Mouse (Mus musculus): ENCODE measurements at regions not wholly inside any gene's neighbourhood (a gene's known extent, or its start where the extent isn't known, plus 50 kb on each side); places are given as distances from the start of the nearest gene placed in this dataset.

- no peak overlapping the region for H3K4me3 ChIP-seq
- H3K4me2 ChIP-seq (ENCODE audit: low read depth), result no peak overlapping the region
- TF ChIP-seq REST (IDR thresholded peaks at IDR 0.05; ENCODE audit: insufficient read depth, insufficient read length), result no peak
- TF ChIP-seq TCF3 (IDR thresholded peaks at IDR 0.05; ENCODE audit: insufficient read length, low read depth), result no peak
- TF ChIP-seq MYOD1 (IDR thresholded peaks at IDR 0.05; ENCODE audit: control insufficient read depth in 1 of 3, insufficient read length in 2 of 3, low read depth in 2 of 3), result no peak
- no peak for TF ChIP-seq TCF12 (IDR thresholded peaks at IDR 0.05; ENCODE audit: insufficient read depth, poor library complexity, severe bottlenecking)
- no peak for TF ChIP-seq USF1 (IDR thresholded peaks at IDR 0.05; ENCODE audit: low read depth)
- no peak for TF ChIP-seq POLR2AphosphoS2 (IDR thresholded peaks at IDR 0.05; ENCODE audit: insufficient read length, low read depth)
- TF ChIP-seq MYOG (IDR thresholded peaks at IDR 0.05; ENCODE audit: control insufficient read depth in 1 of 3, insufficient read depth in 1 of 3, insufficient read length in 2 of 3, low read depth in 2 of 3), result no peak
- no peak for TF ChIP-seq POLR2A (IDR thresholded peaks at IDR 0.05; ENCODE audit: insufficient read length, low read depth)
- TF ChIP-seq E2F4 (IDR thresholded peaks at IDR 0.05; ENCODE audit: insufficient read depth), result no peak
- TF ChIP-seq SRF (IDR thresholded peaks at IDR 0.05; ENCODE audit: control insufficient read depth, insufficient read length, low read depth), result no peak
- no peak for TF ChIP-seq CEBPB (IDR thresholded peaks at IDR 0.05; ENCODE audit: insufficient read depth, poor library complexity, severe bottlenecking)
- no peak for TF ChIP-seq MAX (IDR thresholded peaks at IDR 0.05; ENCODE audit: low read depth)
- no peaks in the 10 kb centered on the region for H3K36me3 ChIP-seq (ENCODE audit: control insufficient read depth, insufficient read depth)
- H3K27me3 ChIP-seq (ENCODE audit: control insufficient read depth, insufficient read depth, insufficient read length), result no peaks in the 10 kb centered on the region
- no peaks in the 10 kb centered on the region for H3K79me2 ChIP-seq (ENCODE audit: control insufficient read depth, insufficient read depth)
- H3ac ChIP-seq (ENCODE audit: control insufficient read depth, insufficient read length), result no peak overlapping the region
These were observed 1001.8 kb upstream of the Tenm3 start for GRCm38 (mm10) chr8:49845575-49845974.

GRCm38 (mm10) chr8:49831970-49832369, 988.2 kb upstream of the Tenm3 start:
- Histone ChIP-seq H3K4me3 (no peak overlapping the region), H3K4me2 (ENCODE audit: low read depth) (no peak overlapping the region), H3K27me3 (ENCODE audit: control insufficient read depth, insufficient read depth, insufficient read length) (no peaks in the 10 kb centered on the region), H3ac (ENCODE audit: control insufficient read depth, insufficient read length) (no peak overlapping the region), H3K36me3 (ENCODE audit: control insufficient read depth, insufficient read depth) (no peaks in the 10 kb centered on the region), H3K79me2 (ENCODE audit: control insufficient read depth, insufficient read depth) (no peaks in the 10 kb centered on the region)
- TF ChIP-seq POLR2A (IDR thresholded peaks at IDR 0.05; ENCODE audit: insufficient read length, low read depth) (no peak), MYOD1 (IDR thresholded peaks at IDR 0.05; ENCODE audit: control insufficient read depth in 1 of 3, insufficient read length in 2 of 3, low read depth in 2 of 3) (no peak), USF1 (IDR thresholded peaks at IDR 0.05; ENCODE audit: low read depth) (no peak), E2F4 (IDR thresholded peaks at IDR 0.05; ENCODE audit: insufficient read depth) (no peak), MAX (IDR thresholded peaks at IDR 0.05; ENCODE audit: low read depth) (no peak), SRF (IDR thresholded peaks at IDR 0.05; ENCODE audit: control insufficient read depth, insufficient read length, low read depth) (no peak), MYOG (IDR thresholded peaks at IDR 0.05; ENCODE audit: control insufficient read depth in 1 of 3, insufficient read depth in 1 of 3, insufficient read length in 2 of 3, low read depth in 2 of 3) (no peak), TCF3 (IDR thresholded peaks at IDR 0.05; ENCODE audit: insufficient read length, low read depth) (no peak), POLR2AphosphoS2 (IDR thresholded peaks at IDR 0.05; ENCODE audit: insufficient read length, low read depth) (no peak), REST (IDR thresholded peaks at IDR 0.05; ENCODE audit: insufficient read depth, insufficient read length) (no peak), CEBPB (IDR thresholded peaks at IDR 0.05; ENCODE audit: insufficient read depth, poor library complexity, severe bottlenecking) (no peak), TCF12 (IDR thresholded peaks at IDR 0.05; ENCODE audit: insufficient read depth, poor library complexity, severe bottlenecking) (no peak)

- no peak overlapping the region for H3K4me3 ChIP-seq
- no peak overlapping the region for H3K4me2 ChIP-seq (ENCODE audit: low read depth)
- no peaks in the 10 kb centered on the region for H3K27me3 ChIP-seq (ENCODE audit: control insufficient read depth, insufficient read depth, insufficient read length)
- no peaks in the 10 kb centered on the region for H3K79me2 ChIP-seq (ENCODE audit: control insufficient read depth, insufficient read depth)
- no peak overlapping the region for H3ac ChIP-seq (ENCODE audit: control insufficient read depth, insufficient read length)
- TF ChIP-seq TCF3 (IDR thresholded peaks at IDR 0.05; ENCODE audit: insufficient read length, low read depth), result no peak
- H3K36me3 ChIP-seq (ENCODE audit: control insufficient read depth, insufficient read depth), result no peaks in the 10 kb centered on the region
These were observed 985.6 kb upstream of the Tenm3 start for GRCm38 (mm10) chr8:49829345-49829744.

GRCm38 (mm10) chr8:49826231-49826630, 982.5 kb upstream of the Tenm3 start:
- TF ChIP-seq TCF3 (IDR thresholded peaks at IDR 0.05; ENCODE audit: insufficient read length, low read depth) (no peak), CEBPB (IDR thresholded peaks at IDR 0.05; ENCODE audit: insufficient read depth, poor library complexity, severe bottlenecking) (no peak), POLR2AphosphoS2 (IDR thresholded peaks at IDR 0.05; ENCODE audit: insufficient read length, low read depth) (no peak), TCF12 (IDR thresholded peaks at IDR 0.05; ENCODE audit: insufficient read depth, poor library complexity, severe bottlenecking) (no peak), E2F4 (IDR thresholded peaks at IDR 0.05; ENCODE audit: insufficient read depth) (no peak), REST (IDR thresholded peaks at IDR 0.05; ENCODE audit: insufficient read depth, insufficient read length) (no peak), POLR2A (IDR thresholded peaks at IDR 0.05; ENCODE audit: insufficient read length, low read depth) (no peak), SRF (IDR thresholded peaks at IDR 0.05; ENCODE audit: control insufficient read depth, insufficient read length, low read depth) (no peak), MAX (IDR thresholded peaks at IDR 0.05; ENCODE audit: low read depth) (no peak), MYOG (IDR thresholded peaks at IDR 0.05; ENCODE audit: control insufficient read depth in 1 of 3, insufficient read depth in 1 of 3, insufficient read length in 2 of 3, low read depth in 2 of 3) (no peak), USF1 (IDR thresholded peaks at IDR 0.05; ENCODE audit: low read depth) (no peak), MYOD1 (IDR thresholded peaks at IDR 0.05; ENCODE audit: control insufficient read depth in 1 of 3, insufficient read length in 2 of 3, low read depth in 2 of 3) (no peak)
- H3K4me3 ChIP-seq, result no peak overlapping the region
- no peaks in the 10 kb centered on the region for H3K36me3 ChIP-seq (ENCODE audit: control insufficient read depth, insufficient read depth)
- no peaks in the 10 kb centered on the region for H3K27me3 ChIP-seq (ENCODE audit: control insufficient read depth, insufficient read depth, insufficient read length)
- no peak overlapping the region for H3ac ChIP-seq (ENCODE audit: control insufficient read depth, insufficient read length)
- no peak overlapping the region for H3K4me2 ChIP-seq (ENCODE audit: low read depth)
- no peaks in the 10 kb centered on the region for H3K79me2 ChIP-seq (ENCODE audit: control insufficient read depth, insufficient read depth)

- Histone ChIP-seq H3K36me3 (ENCODE audit: control insufficient read depth, insufficient read depth) (no peaks in the 10 kb centered on the region), H3K4me3 (no peak overlapping the region), H3K27me3 (ENCODE audit: control insufficient read depth, insufficient read depth, insufficient read length) (no peaks in the 10 kb centered on the region), H3ac (ENCODE audit: control insufficient read depth, insufficient read length) (no peak overlapping the region), H3K4me2 (ENCODE audit: low read depth) (no peak overlapping the region), H3K79me2 (ENCODE audit: control insufficient read depth, insufficient read depth) (no peaks in the 10 kb centered on the region)
- TF ChIP-seq CEBPB (IDR thresholded peaks at IDR 0.05; ENCODE audit: insufficient read depth, poor library complexity, severe bottlenecking), result no peak
- TF ChIP-seq POLR2A (IDR thresholded peaks at IDR 0.05; ENCODE audit: insufficient read length, low read depth), result no peak
- TF ChIP-seq MAX (IDR thresholded peaks at IDR 0.05; ENCODE audit: low read depth), result no peak
- TF ChIP-seq MYOG (IDR thresholded peaks at IDR 0.05; ENCODE audit: control insufficient read depth in 1 of 3, insufficient read depth in 1 of 3, insufficient read length in 2 of 3, low read depth in 2 of 3), result no peak
- TF ChIP-seq E2F4 (IDR thresholded peaks at IDR 0.05; ENCODE audit: insufficient read depth), result no peak
- no peak for TF ChIP-seq POLR2AphosphoS2 (IDR thresholded peaks at IDR 0.05; ENCODE audit: insufficient read length, low read depth)
- no peak for TF ChIP-seq REST (IDR thresholded peaks at IDR 0.05; ENCODE audit: insufficient read depth, insufficient read length)
- TF ChIP-seq TCF12 (IDR thresholded peaks at IDR 0.05; ENCODE audit: insufficient read depth, poor library complexity, severe bottlenecking), result no peak
- TF ChIP-seq TCF3 (IDR thresholded peaks at IDR 0.05; ENCODE audit: insufficient read length, low read depth), result no peak
These were observed 981.2 kb upstream of the Tenm3 start for GRCm38 (mm10) chr8:49825000-49825399.
